Mouse (Mus musculus) limb, embryonic 11.5 days (tissue): Measurements from ENCODE around the gene Tmem139. TPM values are rescaled to one million over a fixed set of nuclear protein-coding genes. Genes with fewer than 3 reads are reported as not detected.

Experiments
- ATAC-seq: fragments of 200-750 bp; cut with Nextera tagmentation; 2 replicates; pipeline ENCODE4 v1.8.0; 2017; ENCODE audit warnings: low read depth; ENCODE audit not compliant: insufficient number of reproducible peaks, low FRiP score, low TSS enrichment
- DNase-seq: peaks from one replicate; pipeline ENCODE4 v3.0.0-alpha.2; 2015; ENCODE audit warnings: low spot score
- H3K27ac ChIP-seq: fragments of 300-500 bp; sonication (generic); replicated peaks from 2 replicates; pipeline ENCODE4 v1.5.1; 2014; ENCODE audit warnings: low read depth, mild to moderate bottlenecking, low read length
- H3K27me3 ChIP-seq: fragments of 300-500 bp; sonication (generic); 2 replicates; pipeline ENCODE4 v1.6.1; 2014; ENCODE audit warnings: mild to moderate bottlenecking, low read length, mixed read lengths; ENCODE audit not compliant: control insufficient read depth, insufficient read depth
- H3K36me3 ChIP-seq: fragments of 300-500 bp; sonication (generic); 2 replicates; pipeline ENCODE4 v1.6.1; 2014; ENCODE audit warnings: mild to moderate bottlenecking, low read length, moderate library complexity, mixed read lengths; ENCODE audit not compliant: control insufficient read depth, insufficient read depth
- H3K4me1 ChIP-seq: fragments of 300-500 bp; sonication (generic); 2 replicates; pipeline ENCODE4 v1.6.1; 2014; ENCODE audit warnings: low read length, mixed read lengths; ENCODE audit not compliant: control insufficient read depth, insufficient read depth
- H3K4me2 ChIP-seq: fragments of 300-500 bp; sonication (generic); 2 replicates; pipeline ENCODE4 v1.6.1; 2014; ENCODE audit warnings: low read depth, mild to moderate bottlenecking, moderate library complexity; ENCODE audit not compliant: severe bottlenecking
- H3K4me3 ChIP-seq: fragments of 300-500 bp; sonication (generic); 2 replicates; pipeline ENCODE4 v1.5.1; 2014; ENCODE audit warnings: low read depth, low read length
- H3K9ac ChIP-seq: fragments of 300-500 bp; sonication (generic); 2 replicates; pipeline ENCODE4 v1.6.1; 2014; ENCODE audit warnings: mild to moderate bottlenecking, low read length
- H3K9me3 ChIP-seq: fragments of 300-500 bp; sonication (generic); 2 replicates; pipeline ENCODE4 v1.6.1; 2016; ENCODE audit warnings: low read length; ENCODE audit not compliant: control insufficient read depth
- WGBS: fragments of 180-500 bp; shearing (Covaris S2); extraction: QIAGEN DNeasy Blood & Tissue Kit; methylation state at CpG from one replicate; pipeline ENCODE4 v1.1.7; 2014; 5-methylcytosine and 5-hydroxymethylcytosine counted together
- polyA plus RNA-seq: library from polyadenylated mRNA; unstranded; fragments of >200 nt; fragmentation: Nextera tagmentation; extraction: Ambion mirVana; gene quantifications from 2 replicates; pipeline ENCODE4 v1.2.1, GENCODE M21; 2014

The Tmem139 gene
- polyA plus RNA-seq, result 1.5 TPM in 2 replicates

DNA sequence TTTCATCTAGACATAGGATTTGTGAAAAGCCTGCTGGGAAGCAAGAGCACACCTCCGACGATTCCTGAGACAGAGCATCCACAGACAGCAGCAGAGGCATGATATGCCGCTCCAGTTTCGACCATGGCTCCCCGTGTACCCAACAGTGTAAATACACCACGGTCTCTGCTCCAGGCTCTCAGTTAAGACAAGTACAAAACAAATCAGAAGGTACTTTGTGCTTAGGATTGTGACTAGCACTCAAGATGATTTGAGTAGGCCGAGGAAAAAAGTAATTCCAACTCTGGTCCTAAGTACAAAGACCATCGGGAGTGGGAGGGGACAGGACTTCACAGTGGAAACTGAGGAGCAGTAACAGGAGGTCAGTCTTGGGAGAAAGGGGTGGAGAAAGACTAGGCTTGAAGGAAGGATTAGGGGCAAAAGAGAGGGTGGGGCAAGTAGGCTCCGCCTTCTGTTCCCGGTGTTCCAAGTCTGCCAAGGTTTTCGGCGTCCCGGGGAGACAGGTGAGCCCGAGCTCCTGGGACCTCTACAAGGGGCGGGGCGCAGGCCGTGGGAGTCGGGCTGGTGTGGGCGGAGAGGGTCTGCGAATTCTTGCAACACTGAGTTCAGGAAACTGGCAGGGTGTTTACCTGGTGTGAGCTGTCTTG, at the start of gene Tmem139:
Gene Tmem139 (plus strand): TSS at position 447 of the 647 bp plus-strand sequence.
- no peak for ATAC-seq
- peak within 1 kb of the TSS; percentile 52; the same call in 1 of the 2 replicates for H3K9ac ChIP-seq
- 11% methylated on average over 20 of the region's 20 CpGs for WGBS
- H3K27me3 ChIP-seq, result no peaks in the 10 kb centered on the region
- H3K4me2 ChIP-seq, result peak within 1 kb of the TSS; percentile 29
- no peaks in the 10 kb centered on the region for H3K36me3 ChIP-seq
- DNase-seq, result no peak
- H3K9me3 ChIP-seq, result no peaks in the 10 kb centered on the region
- peak within 1 kb of the TSS; percentile 15; the same call in 1 of the 2 replicates for H3K4me3 ChIP-seq
- H3K4me1 ChIP-seq, result no peaks in the 10 kb centered on the region
- no peak within 1 kb of the TSS for H3K27ac ChIP-seq

DNA sequence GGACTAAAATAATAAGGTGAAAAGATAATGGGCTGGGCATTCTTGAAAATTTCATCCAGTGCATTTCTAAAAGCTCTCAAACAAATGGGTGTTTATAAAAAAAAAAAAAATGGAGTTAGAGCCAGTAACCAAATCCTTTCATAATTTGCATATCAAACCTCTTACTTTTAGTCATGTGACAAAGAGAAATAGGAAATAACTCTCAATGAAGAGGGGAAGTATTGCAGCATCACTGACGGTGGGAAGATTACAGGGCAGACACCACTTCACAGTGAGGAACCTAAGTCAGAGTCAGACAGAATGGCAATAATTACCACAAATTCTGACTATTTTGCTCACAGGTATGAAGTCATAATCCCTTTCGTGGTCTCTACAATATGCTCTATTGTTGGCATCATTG, 46.7 kb upstream of the Tmem139 start, which contains the start of gene Tas2r144:
Gene Tas2r144 (plus strand): TSS at position 301 of the 400 bp plus-strand sequence.
- DNase-seq, result no peak

DNA sequence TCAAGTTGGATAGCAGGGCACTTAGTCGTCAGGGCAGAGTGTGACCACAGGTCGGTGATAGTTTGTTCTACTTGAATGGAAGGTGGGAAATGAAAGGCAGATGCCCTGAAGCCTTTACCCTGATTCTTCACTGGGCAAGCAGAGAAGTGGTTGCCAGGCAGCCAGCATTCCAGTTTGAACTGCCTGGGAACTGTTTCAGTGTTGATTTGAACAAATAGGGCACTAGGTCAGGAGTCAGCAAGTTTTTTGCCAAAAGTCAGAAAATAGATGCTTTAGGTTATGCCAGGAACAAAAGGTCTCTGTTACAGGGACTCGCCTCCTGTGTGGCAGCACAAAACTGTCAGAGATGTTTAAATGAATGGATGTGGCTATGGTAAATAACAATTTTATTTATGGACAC, 39.5 kb upstream of the Tmem139 start:
- H3K27ac ChIP-seq, result no peak overlapping the region
- H3K4me2 ChIP-seq, result no peak overlapping the region
- 73% methylated on average over 3 of the region's 3 CpGs for WGBS
- ATAC-seq (no peak), DNase-seq (no peak)
- H3K36me3 ChIP-seq, result no peaks in the 10 kb centered on the region
- H3K9me3 ChIP-seq, result no peaks in the 10 kb centered on the region
- H3K4me1 ChIP-seq, result no peaks in the 10 kb centered on the region
- no peak overlapping the region for H3K4me3 ChIP-seq
- H3K9ac ChIP-seq, result no peak overlapping the region
- H3K27me3 ChIP-seq, result no peaks in the 10 kb centered on the region

More for the DNA sequence above, 46.7 kb upstream of the Tmem139 start, which contains the start of gene Tas2r144:
- no peaks in the 10 kb centered on the region for H3K27me3 ChIP-seq
- no peaks in the 10 kb centered on the region for H3K9me3 ChIP-seq
- no peak within 1 kb of the TSS for H3K27ac ChIP-seq
- WGBS, result 85% methylated on average over 2 of the region's 2 CpGs
- no peaks in the 10 kb centered on the region for H3K4me1 ChIP-seq
- H3K4me3 ChIP-seq, result no peak within 1 kb of the TSS
- no peak for ATAC-seq
- no peak within 1 kb of the TSS for H3K9ac ChIP-seq
- H3K4me2 ChIP-seq, result no peak within 1 kb of the TSS
- H3K36me3 ChIP-seq, result no peaks in the 10 kb centered on the region

DNA sequence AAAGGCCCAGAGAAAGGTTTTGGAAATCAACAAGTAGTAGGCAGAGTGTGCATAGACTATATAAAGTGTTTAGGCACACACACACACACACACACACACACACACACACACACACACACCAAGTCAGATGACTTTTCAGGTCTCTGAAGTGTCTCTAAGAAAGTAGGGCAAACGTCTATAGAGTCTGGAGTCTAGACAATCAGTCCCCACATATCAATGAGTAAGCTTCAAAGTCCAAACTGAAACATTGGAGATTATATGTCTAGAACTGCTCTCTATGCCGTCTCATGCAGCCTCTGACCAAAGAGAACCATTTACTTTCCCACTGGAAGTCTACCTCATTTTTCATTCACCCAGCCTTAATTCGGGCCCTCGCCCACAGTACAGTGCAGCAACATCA, 36.7 kb upstream of the Tmem139 start:
- H3K36me3 ChIP-seq, result no peaks in the 10 kb centered on the region
- ATAC-seq (no peak), DNase-seq (no peak)
- no peaks in the 10 kb centered on the region for H3K9me3 ChIP-seq
- no peaks in the 10 kb centered on the region for H3K27me3 ChIP-seq
- WGBS, result 74% methylated on average over 4 of the region's 4 CpGs
- H3K4me1 ChIP-seq, result no peaks in the 10 kb centered on the region
- H3K4me2 ChIP-seq, result no peak overlapping the region
- no peak overlapping the region for H3K9ac ChIP-seq
- H3K4me3 ChIP-seq, result no peak overlapping the region
- H3K27ac ChIP-seq, result no peak overlapping the region

DNA sequence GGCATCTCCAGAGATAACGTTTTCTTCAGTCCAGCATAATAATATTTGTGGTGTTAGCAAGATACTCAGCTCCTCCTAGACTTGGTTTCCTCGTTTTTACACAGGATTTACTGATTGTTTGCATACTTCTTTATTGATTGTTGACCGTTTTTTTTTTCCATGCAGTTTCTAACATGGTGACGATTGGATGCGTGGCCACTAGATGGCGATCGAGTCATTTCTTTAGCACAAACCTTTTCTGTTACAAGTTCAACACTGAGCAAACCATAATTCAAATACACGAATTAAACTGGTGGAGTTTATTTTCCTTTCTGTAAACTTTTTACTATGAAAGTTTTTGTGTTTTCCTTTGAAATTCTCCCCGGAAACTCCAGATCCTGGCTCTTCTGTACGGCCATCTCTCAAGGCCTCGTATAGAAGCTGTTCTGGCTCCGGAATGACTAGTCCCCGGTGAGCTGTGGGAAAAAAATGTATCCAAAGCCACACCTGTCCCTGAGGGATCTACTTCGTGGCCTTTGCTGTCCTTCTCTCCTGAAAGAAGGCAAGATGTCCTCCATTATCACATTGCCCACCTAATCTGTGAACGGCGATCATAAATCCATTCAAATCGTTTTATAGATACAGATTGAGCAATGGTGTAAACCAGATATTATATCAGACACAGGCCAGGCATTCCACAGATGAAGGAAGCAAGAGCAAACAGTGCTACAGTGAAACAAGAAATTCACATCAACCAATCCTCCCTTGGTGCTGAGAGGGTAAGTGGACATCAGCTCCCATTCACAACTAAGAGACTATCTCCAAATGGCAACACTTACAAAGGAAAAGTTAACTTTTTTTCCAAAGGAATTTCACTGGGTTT, 34.3 kb upstream of the Tmem139 start:
- H3K27me3 ChIP-seq, result no peaks in the 10 kb centered on the region
- no peak overlapping the region for H3K27ac ChIP-seq
- no peaks in the 10 kb centered on the region for H3K36me3 ChIP-seq
- no peaks in the 10 kb centered on the region for H3K9me3 ChIP-seq
- DNase-seq, result peak; percentile 83
- 35% methylated on average over 17 of the region's 17 CpGs for WGBS
- H3K9ac ChIP-seq, result no peak overlapping the region
- H3K4me3 ChIP-seq, result no peak overlapping the region
- ATAC-seq, result no peak
- H3K4me2 ChIP-seq, result no peak overlapping the region
- H3K4me1 ChIP-seq, result no peaks in the 10 kb centered on the region

DNA sequence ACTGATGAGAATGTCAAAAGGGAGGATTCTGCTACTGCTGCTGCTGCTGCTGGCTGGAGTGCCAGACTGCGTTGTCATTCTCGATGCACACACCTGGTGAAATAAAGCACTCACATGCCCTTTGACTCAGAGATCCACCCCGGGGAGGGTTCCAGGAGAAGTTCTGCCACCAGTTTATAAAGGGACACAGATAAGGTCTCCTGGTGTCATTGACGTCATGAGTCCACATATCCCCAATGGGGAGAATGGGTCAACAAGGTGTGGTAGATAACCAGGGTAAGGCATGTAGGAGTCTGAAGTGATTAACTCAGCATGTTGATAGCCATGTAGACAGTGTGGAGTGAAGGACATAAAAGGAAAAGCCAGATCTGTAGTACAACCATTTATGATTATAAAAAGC, 32.2 kb upstream of the Tmem139 start:
- no peaks in the 10 kb centered on the region for H3K4me1 ChIP-seq
- ATAC-seq (no peak), DNase-seq (no peak)
- H3K27ac ChIP-seq, result no peak overlapping the region
- H3K27me3 ChIP-seq, result no peaks in the 10 kb centered on the region
- no peaks in the 10 kb centered on the region for H3K9me3 ChIP-seq
- H3K9ac ChIP-seq, result no peak overlapping the region
- H3K36me3 ChIP-seq, result no peaks in the 10 kb centered on the region
- no peak overlapping the region for H3K4me3 ChIP-seq
- H3K4me2 ChIP-seq, result no peak overlapping the region
- WGBS, result 66% methylated on average over 4 of the region's 4 CpGs

DNA sequence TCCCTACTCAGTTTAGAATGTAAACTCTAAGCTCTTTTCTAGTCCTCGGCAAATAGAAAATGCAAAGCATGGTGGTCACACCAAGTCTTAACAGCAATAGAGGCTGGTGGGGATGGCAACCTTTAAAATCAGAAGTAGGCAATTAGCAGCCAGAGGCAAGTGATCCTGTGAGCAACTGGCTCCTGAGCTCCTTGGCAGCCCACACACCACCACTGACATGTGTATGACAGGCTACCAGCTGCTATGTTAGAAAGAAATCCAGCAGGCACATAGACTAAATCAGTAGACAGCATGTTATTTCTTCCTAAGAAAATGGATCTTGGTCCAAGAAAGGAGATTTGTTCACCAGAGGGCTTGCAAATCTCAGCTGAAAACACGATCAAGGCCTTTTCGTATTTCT, 30.6 kb upstream of the Tmem139 start:
- Histone ChIP-seq H3K27ac (no peak overlapping the region), H3K9me3 (no peaks in the 10 kb centered on the region), H3K4me3 (no peak overlapping the region), H3K4me2 (no peak overlapping the region), H3K27me3 (no peaks in the 10 kb centered on the region), H3K9ac (no peak overlapping the region), H3K4me1 (no peaks in the 10 kb centered on the region), H3K36me3 (no peaks in the 10 kb centered on the region)
- 97% methylated on average over 3 of the region's 3 CpGs for WGBS
- no peak for DNase-seq
- ATAC-seq, result no peak

DNA sequence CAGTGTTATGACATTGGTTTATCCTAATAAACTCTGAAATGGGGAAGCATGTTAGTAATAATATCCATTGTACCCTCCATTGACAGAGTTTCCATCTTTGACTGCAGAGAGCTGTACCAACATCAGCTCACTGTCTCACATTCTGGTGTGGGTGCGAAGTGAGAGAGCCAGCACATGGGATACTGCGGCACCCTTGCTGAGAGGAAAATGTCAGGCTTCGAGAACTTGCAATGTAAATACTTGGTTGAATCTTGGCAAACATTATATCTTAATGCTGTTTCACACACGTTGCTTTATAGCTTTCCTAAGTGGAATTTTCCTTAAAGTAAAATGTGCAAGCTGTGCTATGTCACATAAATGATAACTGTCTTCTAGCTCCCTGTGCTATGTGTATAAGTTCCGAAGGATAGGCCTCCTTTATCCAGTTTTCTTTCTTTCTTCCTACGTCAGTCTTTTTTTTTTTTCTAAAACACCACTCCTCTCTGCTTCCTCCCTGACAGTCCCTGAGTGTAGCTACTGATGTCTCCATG, 24.4 kb upstream of the Tmem139 start:
- no peaks in the 10 kb centered on the region for H3K9me3 ChIP-seq
- no peaks in the 10 kb centered on the region for H3K4me1 ChIP-seq
- H3K9ac ChIP-seq, result no peak overlapping the region
- no peak overlapping the region for H3K4me3 ChIP-seq
- no peaks in the 10 kb centered on the region for H3K36me3 ChIP-seq
- WGBS, result 76% methylated on average over 6 of the region's 6 CpGs
- ATAC-seq, result no peak
- no peak overlapping the region for H3K27ac ChIP-seq
- H3K4me2 ChIP-seq, result no peak overlapping the region
- no peak for DNase-seq
- no peaks in the 10 kb centered on the region for H3K27me3 ChIP-seq
